Mouse (Mus musculus) Muller cell, postnatal 12 days (primary cell): ENCODE measurements around the gene Fam69a.
"Not testable (repeated sequence)": the region's sequence is repeated elsewhere in the genome, so short reads cannot be mapped to it uniquely, and the experiment has no call there.

Experiments
- DNase-seq: peaks from one replicate; pipeline ENCODE4 v3.0.0-alpha.2; 2015; ENCODE audit errors: inconsistent ontology term

The Fam69a gene

GRCm38 (mm10) chr5:107986967-107987834 is at the start of gene Fam69a:
TSS of gene Fam69a (minus strand) at chr5:107987085.
- peak; percentile 86 for DNase-seq

- no peak for DNase-seq
These were observed 48.6 kb upstream of the Fam69a start for GRCm38 (mm10) chr5:108035523-108035922.

- DNase-seq = peak; percentile 27
These were observed 47.3 kb upstream of the Fam69a start for GRCm38 (mm10) chr5:108034194-108034593.

- DNase-seq = no peak
These were observed 44.4 kb upstream of the Fam69a start for GRCm38 (mm10) chr5:108031267-108031666.

- no peak for DNase-seq
These were observed 43.1 kb upstream of the Fam69a start for GRCm38 (mm10) chr5:108029968-108030367.

GRCm38 (mm10) chr5:108028797-108029536 is 42.1 kb upstream of the Fam69a start:
- DNase-seq = not testable (repeated sequence)

- DNase-seq = no peak
These were observed 41.3 kb upstream of the Fam69a start for GRCm38 (mm10) chr5:108028230-108028629.

- DNase-seq = no peak
These were observed 34.5 kb upstream of the Fam69a start for GRCm38 (mm10) chr5:108021346-108021745.

- no peak for DNase-seq
These were observed 32.5 kb upstream of the Fam69a start for GRCm38 (mm10) chr5:108019367-108019766.

GRCm38 (mm10) chr5:108017232-108017631 is 30.3 kb upstream of the Fam69a start:
- DNase-seq = no peak

- DNase-seq = peak; percentile 40
These were observed 28.5 kb upstream of the Fam69a start for GRCm38 (mm10) chr5:108015422-108015821.

GRCm38 (mm10) chr5:108014173-108014572 is 27.3 kb upstream of the Fam69a start:
- DNase-seq = no peak

GRCm38 (mm10) chr5:108009721-108010120 is 22.8 kb upstream of the Fam69a start:
- no peak for DNase-seq

GRCm38 (mm10) chr5:108005134-108005533 is 18.2 kb upstream of the Fam69a start:
- no peak for DNase-seq

- DNase-seq = no peak
These were observed 15.8 kb upstream of the Fam69a start for GRCm38 (mm10) chr5:108002734-108003133.

GRCm38 (mm10) chr5:108000776-108001548 is 14.1 kb upstream of the Fam69a start:
- peak; percentile 23 for DNase-seq

- DNase-seq = no peak
These were observed 10.8 kb upstream of the Fam69a start for GRCm38 (mm10) chr5:107997717-107998116.

- DNase-seq = peak; percentile 14
These were observed 9.1 kb upstream of the Fam69a start for GRCm38 (mm10) chr5:107995936-107996335.

GRCm38 (mm10) chr5:107987835-107988251 is 958 bp upstream of the Fam69a start:
- DNase-seq = peak; percentile 47

GRCm38 (mm10) chr5:107986255-107986966 is 474 bp downstream of the Fam69a start:
- peak; percentile 69 for DNase-seq

- DNase-seq = no peak
These were observed 2.9 kb downstream of the Fam69a start for GRCm38 (mm10) chr5:107983946-107984345.
